Mouse (Mus musculus) testis, adult 2 months (tissue): ENCODE results near the gene Vps51.

Experiments used
- CTCF ChIP-seq: fragments of 200-500 bp; IDR thresholded peaks from 2 replicates; pipeline ENCODE4 v1.5.1; 2012; ENCODE audit warnings: low read depth, mild to moderate bottlenecking, inconsistent platforms, low read length, moderate library complexity; ENCODE audit not compliant: control insufficient read depth, insufficient read depth, insufficient replicate concordance
- POLR2A ChIP-seq: fragments of 200-500 bp; IDR thresholded peaks from 2 replicates; pipeline ENCODE4 v1.6.1; 2012; ENCODE audit warnings: low read depth, mild to moderate bottlenecking, inconsistent platforms, low read length, moderate library complexity; ENCODE audit not compliant: control insufficient read depth

GRCm38 (mm10) chr19:6040002-6040401 is 37.0 kb downstream of the Vps51 start:
- TF ChIP-seq CTCF (no peak), POLR2A (no peak)
